Mouse (Mus musculus) embryonic fibroblast, embryonic 13.5 days (primary cell): ENCODE results near the gene Iqcb1. TPM values are rescaled to one million over a fixed set of nuclear protein-coding genes. Genes with fewer than 3 reads are reported as not detected.

ENCODE experiments used
- H3K27ac ChIP-seq: 2 replicates; pipeline ENCODE4 v1.5.1; 2012; ENCODE audit warnings: low read length, control low read depth, inconsistent platforms; ENCODE audit not compliant: insufficient read depth
- H3K4me1 ChIP-seq: 2 replicates; pipeline ENCODE4 v1.6.1; 2011; ENCODE audit warnings: low read length; ENCODE audit not compliant: control insufficient read depth, insufficient read depth
- H3K4me3 ChIP-seq: 2 replicates; pipeline ENCODE4 v1.5.1; 2011; ENCODE audit warnings: mild to moderate bottlenecking, control low read depth, low read length; ENCODE audit not compliant: insufficient read depth
- CTCF ChIP-seq: IDR thresholded peaks from 2 replicates; pipeline ENCODE4 v1.5.1; 2011; ENCODE audit warnings: mild to moderate bottlenecking, control low read depth, low read length, moderate library complexity, borderline replicate concordance; ENCODE audit not compliant: insufficient read depth
- POLR2A ChIP-seq: IDR thresholded peaks from 2 replicates; pipeline ENCODE4 v1.6.1; 2011; ENCODE audit warnings: low read depth, mild to moderate bottlenecking, control low read depth, low read length, moderate library complexity
- polyA plus RNA-seq: library from polyadenylated mRNA; stranded (reverse); fragments of >200 nt; gene quantifications from 2 replicates; pipeline ENCODE4 v1.2.4, GENCODE M21; 2011; ENCODE audit warnings: low read depth; ENCODE audit not compliant: missing spikeins, insufficient read length

The Iqcb1 gene
- polyA plus RNA-seq, 1 experiment, result 23.3 TPM

DNA sequence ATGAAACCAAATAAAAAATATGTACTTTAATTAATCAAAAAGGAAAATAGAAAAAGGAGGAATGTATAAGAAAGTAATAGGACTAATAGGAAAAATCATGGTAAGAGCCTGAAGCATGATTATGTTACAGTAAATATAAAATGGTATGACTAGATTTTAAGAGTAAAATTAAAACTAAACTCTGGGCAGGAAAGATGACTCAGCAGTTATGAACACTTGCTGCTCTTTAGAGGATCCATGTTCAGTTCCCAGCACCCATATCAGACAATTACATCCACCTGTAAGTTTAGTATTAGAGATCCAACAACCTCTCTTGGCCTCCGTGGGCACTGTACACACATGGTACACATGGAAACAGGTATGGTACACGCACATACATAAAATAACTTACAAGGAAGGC is 41.3 kb downstream of the Iqcb1 start:
- H3K4me3 ChIP-seq, result no peak overlapping the region
- no peak overlapping the region for H3K27ac ChIP-seq
- H3K4me1 ChIP-seq, result no peaks in the 10 kb centered on the region
- TF ChIP-seq POLR2A (no peak), CTCF (no peak)

DNA sequence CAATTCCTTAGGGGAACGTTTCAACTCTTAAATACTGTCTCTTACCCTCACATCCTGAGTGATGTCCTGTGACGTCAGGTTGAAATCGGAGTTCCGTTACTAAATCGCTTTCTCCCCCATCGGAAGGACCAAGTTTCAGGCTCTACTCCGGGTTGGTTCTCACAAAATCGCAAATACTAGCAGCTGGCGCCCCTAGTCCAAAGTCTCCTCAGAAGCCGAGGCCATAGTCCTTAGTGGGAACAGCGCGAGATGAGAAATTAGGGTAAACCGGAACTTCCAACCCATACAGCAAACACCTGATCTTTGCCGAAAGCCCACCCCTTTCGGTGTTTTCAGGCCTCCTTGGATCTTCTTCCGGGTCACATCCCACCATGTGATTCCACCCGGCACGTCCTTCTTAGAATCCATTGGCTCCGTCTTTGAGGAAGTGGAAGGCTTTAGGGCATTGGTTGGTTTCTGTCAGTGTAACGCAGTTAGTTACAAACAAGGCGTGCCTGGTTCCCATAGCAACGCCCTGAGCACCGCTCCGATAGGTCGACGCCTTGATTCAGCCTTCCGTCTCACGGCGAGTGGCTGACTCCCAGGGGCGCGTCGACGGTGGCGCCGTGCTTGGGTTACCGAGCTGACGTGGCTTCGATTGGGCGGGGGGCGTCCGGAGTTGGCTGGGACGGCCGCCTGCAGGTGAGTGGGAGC is 46.5 kb downstream of the Iqcb1 start, which contains the start of the genes Eaf2 and Golgb1:
TSS of gene Eaf2 (minus strand) at position 421 of the 693 bp plus-strand sequence.
TSS of gene Golgb1 (plus strand) at position 558 of the 693 bp plus-strand sequence.
- Histone ChIP-seq H3K4me3 (peak within 1 kb of the TSS; percentile 95), H3K4me1 (peaks cover 3% of the 10 kb centered on the region; the same call in 1 of the 2 replicates), H3K27ac (peak within 1 kb of the TSS; percentile 81)
- TF ChIP-seq POLR2A (peak; percentile 59), CTCF (no peak)

DNA sequence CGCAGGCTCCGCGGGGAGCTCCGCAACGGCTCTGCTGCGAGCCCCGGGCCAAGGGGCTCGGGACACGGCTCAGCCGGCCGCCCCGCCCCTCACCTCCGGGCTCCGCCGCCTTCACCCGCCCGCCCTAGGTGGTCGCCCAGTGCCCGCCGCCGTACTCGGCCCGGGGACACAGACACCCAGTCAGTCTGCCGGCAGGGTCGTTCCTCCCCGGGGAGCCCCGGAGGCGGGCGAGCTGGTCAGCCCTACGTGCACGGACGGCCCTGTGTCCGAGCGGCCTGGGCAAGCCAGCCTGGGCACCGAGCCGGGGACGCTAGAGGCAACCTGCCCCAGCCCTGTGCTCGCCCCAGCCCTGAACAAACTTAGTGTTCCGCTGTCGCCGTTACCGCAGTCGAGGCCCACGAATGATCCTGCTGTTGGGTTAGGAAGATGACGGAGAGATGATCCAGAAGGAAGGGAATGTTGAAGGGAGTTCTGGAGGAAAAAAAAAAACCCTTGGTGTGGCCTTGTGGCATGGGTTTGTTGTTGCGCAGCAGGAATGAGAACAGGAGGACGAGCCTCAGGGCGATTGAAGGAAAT is 47.2 kb downstream of the Iqcb1 start:
- TF ChIP-seq CTCF (no peak), POLR2A (no peak)
- Histone ChIP-seq H3K27ac (peak overlapping the region; percentile 58), H3K4me3 (peak overlapping the region; percentile 83), H3K4me1 (peaks cover 3% of the 10 kb centered on the region; the same call in 1 of the 2 replicates)

DNA sequence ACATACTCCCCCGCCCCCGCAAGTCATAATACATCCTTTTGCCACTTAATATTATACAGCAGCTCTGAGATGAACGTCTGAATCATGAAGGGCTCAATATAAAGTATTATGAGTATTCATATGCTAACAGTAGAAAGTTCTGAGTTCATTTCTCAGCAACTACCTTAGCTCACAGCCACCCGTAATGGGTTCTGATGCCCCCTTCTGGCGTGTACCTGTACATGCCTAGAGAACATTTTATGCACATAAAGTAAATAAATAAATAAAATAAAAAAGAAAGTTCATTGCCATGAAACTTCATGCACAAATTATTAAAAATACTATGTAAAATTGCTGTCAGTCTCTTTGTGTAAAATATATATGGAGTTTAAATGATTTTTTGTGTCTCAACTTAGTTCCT is 49.1 kb downstream of the Iqcb1 start:
- no peak overlapping the region for H3K27ac ChIP-seq
- no peak overlapping the region for H3K4me3 ChIP-seq
- peaks cover 3% of the 10 kb centered on the region; the same call in 1 of the 2 replicates for H3K4me1 ChIP-seq
- TF ChIP-seq CTCF (no peak), POLR2A (no peak)

DNA sequence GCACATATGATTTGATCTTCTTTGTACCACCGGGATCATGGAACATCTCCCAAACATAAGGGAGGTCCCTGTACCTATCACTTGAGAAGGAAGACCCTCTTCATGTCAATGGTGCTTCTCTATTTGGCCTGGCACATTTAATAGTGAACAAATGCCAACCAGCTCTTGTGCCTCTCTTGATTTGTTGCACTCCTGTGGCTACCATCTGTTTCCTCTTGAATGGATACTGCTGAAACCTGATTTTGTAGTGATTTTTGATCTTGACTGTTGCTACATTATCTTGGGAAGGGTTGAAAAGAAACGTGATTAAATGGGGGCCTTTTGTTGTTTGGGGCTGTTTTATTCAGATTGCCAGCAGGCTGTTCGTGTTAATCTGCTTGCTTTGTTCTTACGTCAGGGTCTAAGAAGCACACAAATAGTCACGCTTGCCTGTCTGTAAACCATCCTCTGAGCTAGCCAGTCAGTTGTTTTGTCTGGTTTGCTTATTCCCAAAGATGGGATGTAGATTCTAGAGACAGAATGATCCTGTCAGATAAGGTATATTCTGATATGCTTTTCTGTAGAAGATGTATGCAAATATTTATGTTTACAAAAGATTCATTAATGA is 54.7 kb downstream of the Iqcb1 start:
- no peaks in the 10 kb centered on the region for H3K4me1 ChIP-seq
- TF ChIP-seq POLR2A (no peak), CTCF (no peak)
- no peak overlapping the region for H3K27ac ChIP-seq
- no peak overlapping the region for H3K4me3 ChIP-seq

DNA sequence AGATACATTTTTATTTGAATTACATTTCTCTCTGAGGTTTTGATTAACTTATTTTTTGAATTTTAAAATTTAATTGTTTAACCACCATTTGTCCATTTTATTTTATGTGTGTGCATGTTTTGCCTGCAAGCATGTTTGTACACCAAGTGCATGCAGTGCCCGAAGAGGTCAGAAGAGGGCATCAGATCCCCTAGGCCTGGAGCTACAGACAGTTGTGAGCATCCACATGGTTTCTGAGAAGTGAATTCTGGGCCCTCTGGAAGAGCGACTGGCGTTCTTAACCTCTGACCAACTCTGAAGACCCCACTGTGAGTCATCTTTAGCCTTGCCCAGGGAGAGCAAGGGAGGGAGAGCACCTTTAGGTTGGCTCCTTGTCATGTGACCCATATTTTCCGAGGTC is 56.7 kb downstream of the Iqcb1 start:
- no peak overlapping the region for H3K4me3 ChIP-seq
- H3K4me1 ChIP-seq, result no peaks in the 10 kb centered on the region
- no peak for TF ChIP-seq POLR2A
- TF ChIP-seq CTCF, result 0 out of 2 replicates have a peak, but pooled peaks have one; percentile 15
- H3K27ac ChIP-seq, result no peak overlapping the region

DNA sequence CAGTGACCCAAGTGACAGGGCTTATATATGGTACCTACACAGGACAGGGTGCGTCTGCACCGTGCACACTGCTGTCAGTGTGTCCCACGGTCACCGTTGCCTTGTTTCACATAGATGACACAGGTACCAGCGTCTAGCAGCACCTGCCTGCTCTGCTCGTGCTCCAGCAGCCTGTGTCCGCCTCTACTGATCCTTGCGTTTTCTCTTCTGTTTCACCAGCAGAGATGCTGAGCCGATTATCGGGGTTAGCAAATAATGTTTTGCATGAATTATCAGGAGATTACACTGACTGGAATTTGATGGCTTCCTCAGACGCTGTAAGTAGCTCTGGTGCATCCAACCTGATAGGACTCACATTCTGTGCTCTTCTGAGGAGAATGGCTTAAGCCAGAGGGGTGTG is 57.7 kb downstream of the Iqcb1 start:
- Histone ChIP-seq H3K27ac (no peak overlapping the region), H3K4me1 (no peaks in the 10 kb centered on the region), H3K4me3 (no peak overlapping the region)
- TF ChIP-seq POLR2A (no peak), CTCF (no peak)

DNA sequence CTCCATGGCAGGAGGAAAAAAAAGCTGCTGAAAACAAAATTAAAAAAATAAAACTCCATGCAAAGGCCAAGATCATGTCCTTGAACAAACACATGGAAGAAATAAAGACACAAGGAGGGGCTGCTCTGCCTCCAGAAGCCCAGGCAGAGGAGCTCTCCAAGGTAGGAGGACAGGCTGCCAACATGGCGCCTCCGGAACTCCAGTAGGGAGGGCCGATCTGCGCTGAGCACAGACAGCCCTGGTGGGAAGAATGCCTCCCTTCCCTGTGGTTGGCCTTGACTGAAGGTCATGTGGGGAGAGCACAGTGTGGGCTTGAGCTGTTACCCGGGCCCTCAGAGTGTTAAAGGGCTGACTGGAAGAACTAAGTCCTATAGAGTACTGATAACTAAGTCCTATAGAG is 59.4 kb downstream of the Iqcb1 start:
- H3K27ac ChIP-seq, result no peak overlapping the region
- no peak for TF ChIP-seq POLR2A

DNA sequence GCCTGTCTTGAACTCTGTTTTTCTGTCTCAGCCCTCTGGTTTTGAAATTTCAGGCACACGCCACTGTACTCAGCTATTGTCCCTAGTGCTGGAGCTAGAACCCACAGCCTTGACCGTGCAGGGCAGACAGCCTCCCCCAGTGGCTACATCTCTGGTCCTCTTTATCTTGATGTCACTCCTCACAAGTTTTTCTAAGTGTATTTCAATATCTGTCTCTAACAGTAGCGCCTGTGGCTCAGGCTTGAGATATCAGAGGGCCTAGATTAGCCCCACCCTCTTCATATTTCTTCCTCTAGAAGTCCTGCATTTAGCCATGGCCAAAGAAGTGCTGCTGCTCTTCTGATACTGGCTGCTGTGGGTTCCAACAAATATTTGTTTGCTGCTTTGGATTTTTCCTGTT is 62.4 kb downstream of the Iqcb1 start:
- Histone ChIP-seq H3K4me1 (no peaks in the 10 kb centered on the region), H3K27ac (no peak overlapping the region), H3K4me3 (no peak overlapping the region)
- TF ChIP-seq CTCF (no peak), POLR2A (no peak)

More for the DNA sequence above, 59.4 kb downstream of the Iqcb1 start:
- Histone ChIP-seq H3K4me3 (no peak overlapping the region), H3K4me1 (no peaks in the 10 kb centered on the region)

DNA sequence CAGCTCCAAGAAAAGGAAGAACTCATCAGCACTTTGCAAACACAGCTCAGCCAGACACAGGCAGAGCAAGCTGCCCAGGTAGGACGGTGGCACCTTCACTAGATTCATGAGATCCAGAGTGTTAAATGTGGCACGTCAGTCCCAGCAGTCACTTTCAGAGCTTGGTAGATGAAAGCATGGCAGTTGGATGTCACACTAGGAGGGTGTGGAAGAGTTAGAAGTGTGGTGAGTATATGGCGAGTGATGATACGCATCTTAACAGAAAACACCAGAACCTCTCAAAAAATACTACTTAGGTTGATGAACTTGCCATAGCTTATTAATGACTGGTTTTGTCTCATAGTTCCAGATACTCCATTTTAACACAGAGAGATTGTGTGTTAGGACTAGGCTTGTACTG is 63.2 kb downstream of the Iqcb1 start:
- H3K4me3 ChIP-seq, result no peak overlapping the region
- no peaks in the 10 kb centered on the region for H3K4me1 ChIP-seq
- H3K27ac ChIP-seq, result no peak overlapping the region
- TF ChIP-seq POLR2A, result no peak
